Mouse (Mus musculus) hindbrain, embryonic 11.5 days (tissue): Measurements from ENCODE around the gene Fkbp2. TPM values are rescaled to one million over a fixed set of nuclear protein-coding genes. Genes with fewer than 3 reads are reported as not detected.

Source experiments
- ATAC-seq: fragments of 200-750 bp; cut with Nextera tagmentation; 2 replicates; pipeline ENCODE4 v1.8.0; 2017; ENCODE audit warnings: mild to moderate bottlenecking, moderate TSS enrichment, moderate library complexity; ENCODE audit not compliant: low FRiP score
- DNase-seq: peaks from one replicate; pipeline ENCODE4 v3.0.0-alpha.2; 2015; ENCODE audit warnings: low spot score
- H3K27ac ChIP-seq: fragments of 300-500 bp; sonication (generic); 2 replicates; pipeline ENCODE4 v1.5.1; 2014; ENCODE audit warnings: mild to moderate bottlenecking, low read depth, low read length
- H3K27me3 ChIP-seq: fragments of 300-500 bp; sonication (generic); 2 replicates; pipeline ENCODE4 v1.6.1; 2014; ENCODE audit warnings: mild to moderate bottlenecking, low read length, moderate library complexity, mixed read lengths; ENCODE audit not compliant: control insufficient read depth, insufficient read depth
- H3K36me3 ChIP-seq: fragments of 300-500 bp; sonication (generic); 2 replicates; pipeline ENCODE4 v1.6.1; 2014; ENCODE audit warnings: mild to moderate bottlenecking, low read length, moderate library complexity, mixed read lengths; ENCODE audit not compliant: control insufficient read depth, insufficient read depth
- H3K4me1 ChIP-seq: fragments of 300-500 bp; sonication (generic); replicated peaks from 2 replicates; pipeline ENCODE4 v1.6.1; 2014; ENCODE audit warnings: low read length, mixed read lengths; ENCODE audit not compliant: control insufficient read depth, insufficient read depth
- H3K4me2 ChIP-seq: fragments of 300-500 bp; sonication (generic); replicated peaks from 2 replicates; pipeline ENCODE4 v1.6.1; 2014; ENCODE audit warnings: mild to moderate bottlenecking, low read depth, low read length
- H3K4me3 ChIP-seq: fragments of 300-500 bp; sonication (generic); 2 replicates; pipeline ENCODE4 v1.5.1; 2014; ENCODE audit warnings: low read depth, low read length
- H3K9ac ChIP-seq: fragments of 300-500 bp; sonication (generic); 2 replicates; pipeline ENCODE4 v1.6.1; 2014; ENCODE audit warnings: low read depth, low read length
- H3K9me3 ChIP-seq: fragments of 300-500 bp; sonication (generic); 2 replicates; pipeline ENCODE4 v1.6.1; 2016; ENCODE audit warnings: low read length; ENCODE audit not compliant: control insufficient read depth
- WGBS: fragments of 180-500 bp; shearing (Covaris S2); extraction: QIAGEN DNeasy Blood & Tissue Kit; methylation state at CpG from one replicate; pipeline ENCODE4 v1.1.7; 2014; 5-methylcytosine and 5-hydroxymethylcytosine counted together
- polyA plus RNA-seq: library from polyadenylated mRNA; unstranded; fragments of >200 nt; fragmentation: Nextera tagmentation; extraction: Ambion mirVana; gene quantifications from 2 replicates; pipeline ENCODE4 v1.2.1, GENCODE M21; 2014

Gene Fkbp2
- polyA plus RNA-seq, 1 experiment from 2014 or later: 79.3 TPM

DNA sequence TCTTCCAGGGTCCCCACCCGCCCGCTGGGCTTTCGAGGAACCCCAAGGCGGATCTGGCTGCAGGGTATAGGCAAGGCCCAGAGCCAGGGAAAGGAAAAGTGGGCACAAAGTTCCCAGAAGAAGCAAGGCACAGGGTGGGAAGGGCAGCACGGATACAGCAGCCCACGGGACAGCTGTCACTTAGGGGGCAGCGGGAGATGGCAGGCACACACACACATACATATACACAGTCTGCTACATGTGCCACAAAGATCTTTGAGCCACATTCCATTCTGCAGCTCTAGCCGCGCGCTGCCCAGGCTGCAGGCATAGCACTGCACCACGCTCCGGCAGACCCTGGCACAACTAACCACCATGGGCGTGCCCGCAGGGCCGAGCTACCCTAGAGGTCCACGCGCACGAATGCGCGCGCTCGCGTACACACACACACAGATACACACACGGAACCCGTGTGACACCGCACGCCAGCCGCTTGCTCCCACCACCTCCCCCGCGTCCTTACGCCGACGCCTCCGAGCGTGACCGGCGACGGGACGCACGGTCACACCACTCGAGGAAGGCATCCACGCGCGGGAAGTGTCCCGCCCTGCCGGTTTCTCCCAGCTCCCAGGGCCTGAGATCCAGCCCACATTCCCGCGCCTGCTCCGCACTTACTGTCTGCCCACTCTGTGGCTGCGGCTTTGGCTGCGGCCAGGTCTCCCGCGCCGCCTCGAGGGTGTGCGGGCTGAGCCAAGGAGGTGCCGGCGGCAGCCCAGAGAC is 46.7 kb downstream of the Fkbp2 start:
- Histone ChIP-seq H3K36me3 (no peaks in the 10 kb centered on the region), H3K9me3 (no peaks in the 10 kb centered on the region), H3K27me3 (peaks cover 65% of the 10 kb centered on the region), H3K9ac (peak overlapping the region; percentile 27; the same call in 1 of the 2 replicates), H3K4me3 (peak overlapping the region; percentile 26), H3K4me2 (peak overlapping the region; percentile 51), H3K27ac (no peak overlapping the region), H3K4me1 (peaks cover 5% of the 10 kb centered on the region; the same call in 1 of the 2 replicates)
- no peak; the same call in 1 of the 2 replicates for ATAC-seq
- peak; percentile 43 for DNase-seq
- WGBS: 5% methylated on average over 58 of the region's 58 CpGs

DNA sequence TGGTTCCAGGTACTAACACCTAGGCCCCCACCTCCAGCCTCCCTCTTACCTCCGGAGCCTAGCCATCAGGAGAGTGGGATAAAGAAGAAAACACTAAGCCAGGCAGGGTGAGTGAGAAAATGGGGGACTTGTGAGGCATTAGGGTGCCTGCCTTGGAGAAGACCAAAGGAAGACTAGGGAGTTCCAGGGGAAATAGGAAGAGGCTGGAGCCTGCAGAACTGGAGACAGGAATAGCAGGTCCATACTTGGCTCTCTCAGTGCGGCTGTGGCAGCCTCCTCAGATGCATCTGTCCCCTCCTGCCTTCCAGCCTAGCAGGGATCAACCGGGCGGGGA is 47.2 kb downstream of the Fkbp2 start:
- WGBS: 20% methylated on average over 4 of the region's 4 CpGs
- Histone ChIP-seq H3K4me2 (no peak overlapping the region), H3K9ac (no peak overlapping the region)

DNA sequence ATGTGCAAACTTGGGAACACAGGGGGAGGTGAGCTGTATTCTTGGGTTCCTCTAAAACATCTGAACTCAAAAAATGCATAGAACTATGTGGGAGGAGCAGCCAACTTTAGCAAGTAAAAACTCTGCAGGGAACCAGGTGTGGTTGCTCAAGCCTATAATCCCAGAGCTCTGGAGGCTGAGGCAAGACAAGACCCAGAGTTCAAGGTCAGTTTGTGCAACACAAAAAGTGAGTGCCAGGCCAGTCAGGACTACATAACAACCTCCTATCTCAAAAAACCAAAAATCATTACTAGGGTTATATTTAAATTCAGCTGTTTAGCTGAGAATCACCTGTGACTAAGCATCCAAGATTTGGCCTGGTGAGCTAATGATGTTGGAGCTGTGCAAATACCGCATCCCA is 48.3 kb downstream of the Fkbp2 start:
- WGBS: 50% methylated on average over 1 of the region's 1 CpGs
- Histone ChIP-seq H3K9me3 (no peaks in the 10 kb centered on the region), H3K27ac (no peak overlapping the region), H3K27me3 (peaks cover 79% of the 10 kb centered on the region), H3K4me2 (no peak overlapping the region), H3K9ac (no peak overlapping the region), H3K4me3 (no peak overlapping the region), H3K4me1 (peaks cover 5% of the 10 kb centered on the region; the same call in 1 of the 2 replicates), H3K36me3 (no peaks in the 10 kb centered on the region)
- no peak for ATAC-seq
- no peak for DNase-seq

More for the DNA sequence above, 47.2 kb downstream of the Fkbp2 start:
- no peak for ATAC-seq
- Histone ChIP-seq H3K27ac (no peak overlapping the region), H3K4me1 (peaks cover 5% of the 10 kb centered on the region; the same call in 1 of the 2 replicates), H3K4me3 (no peak overlapping the region), H3K36me3 (no peaks in the 10 kb centered on the region), H3K27me3 (peaks cover 68% of the 10 kb centered on the region), H3K9me3 (no peaks in the 10 kb centered on the region)
- DNase-seq: no peak

DNA sequence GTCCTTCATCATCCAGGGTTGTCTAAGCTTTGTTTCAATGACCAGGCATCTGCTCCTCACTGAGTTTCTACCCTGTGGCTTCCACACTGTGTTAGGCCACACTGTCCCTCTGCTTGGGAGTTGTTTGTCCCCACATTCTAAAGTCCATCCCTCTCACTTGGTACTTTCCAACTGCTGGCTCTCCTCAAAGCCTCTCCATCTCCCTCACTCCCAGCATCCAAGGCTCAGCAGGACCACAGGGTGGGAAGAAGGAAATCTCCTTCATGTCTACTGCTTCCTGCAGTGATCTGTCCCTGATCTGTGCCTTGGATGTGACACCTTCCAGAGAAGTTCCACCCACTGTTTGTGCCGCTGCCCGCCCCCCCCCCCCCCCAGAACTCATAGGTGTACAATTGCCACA is 49.3 kb downstream of the Fkbp2 start:
- no peak overlapping the region for H3K4me3 ChIP-seq
- no peak overlapping the region for H3K27ac ChIP-seq
- no peaks in the 10 kb centered on the region for H3K9me3 ChIP-seq
- WGBS: 0% methylated on average over 2 of the region's 2 CpGs
- peaks cover 5% of the 10 kb centered on the region; the same call in 1 of the 2 replicates for H3K4me1 ChIP-seq
- DNase-seq (no peak), ATAC-seq (no peak)
- H3K9ac ChIP-seq: no peak overlapping the region
- peaks cover 86% of the 10 kb centered on the region for H3K27me3 ChIP-seq
- H3K36me3 ChIP-seq: no peaks in the 10 kb centered on the region
- no peak overlapping the region for H3K4me2 ChIP-seq

DNA sequence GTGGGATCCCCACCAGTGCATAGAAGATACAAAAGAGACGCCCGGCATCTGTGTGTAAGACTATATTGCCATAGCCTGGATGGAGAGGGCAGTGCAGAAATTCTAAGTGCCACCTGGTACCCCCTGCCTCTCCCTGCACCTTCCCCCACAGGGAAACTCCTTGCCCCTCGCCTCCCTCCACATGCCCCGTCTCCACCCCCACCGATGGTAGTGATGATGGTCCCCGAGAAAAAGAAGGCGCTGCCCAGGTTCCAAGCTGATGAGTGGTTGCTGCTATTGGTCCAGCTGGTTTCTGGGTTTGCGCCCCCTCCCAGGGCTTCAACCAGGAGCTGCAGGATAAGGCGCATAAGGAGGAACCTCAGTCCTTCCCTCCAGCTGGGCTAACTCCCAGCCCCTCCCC is 52.2 kb downstream of the Fkbp2 start:
- no peak overlapping the region for H3K4me3 ChIP-seq
- ATAC-seq (no peak), DNase-seq (no peak)
- WGBS: 14% methylated on average over 9 of the region's 9 CpGs
- H3K9ac ChIP-seq: no peak overlapping the region
- no peak overlapping the region for H3K27ac ChIP-seq
- H3K36me3 ChIP-seq: no peaks in the 10 kb centered on the region
- peaks cover 84% of the 10 kb centered on the region for H3K27me3 ChIP-seq
- H3K9me3 ChIP-seq: no peaks in the 10 kb centered on the region
- H3K4me2 ChIP-seq: no peak overlapping the region
- 0 out of 2 replicates have a peak, but pooled peaks cover 7% of the 10 kb centered on the region for H3K4me1 ChIP-seq

Other genes starting within 250 kb of the Fkbp2 start
- 5.2 and 5.8 TPM in 2 replicates for gene Rps6ka4, start 139.9 kb downstream of the Fkbp2 start, polyA plus RNA-seq
- gene Ccdc88b, start 122.3 kb downstream of the Fkbp2 start, polyA plus RNA-seq: 0.42 and 0.74 TPM in 2 replicates
- 142 and 147 TPM in 2 replicates for gene Trmt112, start 70.8 kb downstream of the Fkbp2 start, polyA plus RNA-seq
- gene Prdx5, start 70.4 kb downstream of the Fkbp2 start, polyA plus RNA-seq: 126 and 138 TPM in 2 replicates
- gene Esrra, start 58.7 kb downstream of the Fkbp2 start, polyA plus RNA-seq: 4.1 and 5.0 TPM in 2 replicates
- 0.54 TPM in 1 of 2 replicates, not detected in the other for gene Catsperz, start 55.1 kb downstream of the Fkbp2 start, polyA plus RNA-seq
- 0.18 and 0.49 TPM in 2 replicates for gene Kcnk4, start 46.0 kb downstream of the Fkbp2 start, polyA plus RNA-seq
- 61.7 and 63.9 TPM in 2 replicates for gene Bad, start 38.6 kb downstream of the Fkbp2 start, polyA plus RNA-seq
- gene Gpr137, start 38.0 kb downstream of the Fkbp2 start, polyA plus RNA-seq: 27.9 and 34.0 TPM in 2 replicates
- 180 and 249 TPM in 2 replicates for gene Ppp1r14b, start 5.5 kb downstream of the Fkbp2 start, polyA plus RNA-seq
- gene Plcb3, start 4.0 kb downstream of the Fkbp2 start, polyA plus RNA-seq: 14.6 and 14.8 TPM in 2 replicates
- gene Vegfb, start 7.2 kb upstream of the Fkbp2 start, polyA plus RNA-seq: 21.4 TPM in 2 replicates
- 18.8 and 22.5 TPM in 2 replicates for gene Dnajc4, start 12.1 kb upstream of the Fkbp2 start, polyA plus RNA-seq
- gene Nudt22, start 15.6 kb upstream of the Fkbp2 start, polyA plus RNA-seq: 19.3 and 19.9 TPM in 2 replicates
- 10.6 and 11.1 TPM in 2 replicates for gene Trpt1, start 15.6 kb upstream of the Fkbp2 start, polyA plus RNA-seq
- gene Fermt3, start 39.0 kb upstream of the Fkbp2 start, polyA plus RNA-seq: 7.3 and 7.6 TPM in 2 replicates
- 376 and 390 TPM in 2 replicates for gene Stip1, start 59.5 kb upstream of the Fkbp2 start, polyA plus RNA-seq
- gene Macrod1, start 76.3 kb upstream of the Fkbp2 start, polyA plus RNA-seq: 2.8 and 3.1 TPM in 2 replicates
- 4.6 and 5.6 TPM in 2 replicates for gene Flrt1, start 125.2 kb upstream of the Fkbp2 start, polyA plus RNA-seq
- gene Otub1, start 225.8 kb upstream of the Fkbp2 start, polyA plus RNA-seq: 246 and 250 TPM in 2 replicates
- 762 and 780 TPM in 2 replicates for gene Cox8a, start 237.1 kb upstream of the Fkbp2 start, polyA plus RNA-seq